Mouse (Mus musculus) brain, embryonic 14.5 days (tissue): Measurements from ENCODE around the gene Capn8. TPM values are rescaled to one million over a fixed set of nuclear protein-coding genes. Genes with fewer than 3 reads are reported as not detected.

Experiments used
- DNase-seq: peaks from one replicate; pipeline ENCODE4 v3.0.0-alpha.2; 2011; ENCODE audit warnings: low read depth
- CTCF ChIP-seq: fragments of 200-500 bp; IDR thresholded peaks from 2 replicates; pipeline ENCODE4 v1.5.1; 2012; ENCODE audit warnings: inconsistent platforms, mild to moderate bottlenecking, moderate library complexity, borderline replicate concordance; ENCODE audit not compliant: insufficient read depth, insufficient read length; ENCODE audit errors: extremely low read depth
- POLR2A ChIP-seq: fragments of 200-500 bp; IDR thresholded peaks from 2 replicates; pipeline ENCODE4 v1.6.1; 2012; ENCODE audit warnings: mild to moderate bottlenecking, inconsistent platforms, borderline replicate concordance; ENCODE audit not compliant: poor library complexity, insufficient read depth, insufficient read length, severe bottlenecking; ENCODE audit errors: extremely low read depth
- polyA plus RNA-seq: library from polyadenylated mRNA; depleted of rRNA; stranded (reverse); fragments of >200 nt; gene quantifications from 2 replicates; pipeline ENCODE4 v1.2.3, GENCODE M21; 2012

Gene Capn8
- polyA plus RNA-seq, 1 experiment: 0.11 TPM

DNA sequence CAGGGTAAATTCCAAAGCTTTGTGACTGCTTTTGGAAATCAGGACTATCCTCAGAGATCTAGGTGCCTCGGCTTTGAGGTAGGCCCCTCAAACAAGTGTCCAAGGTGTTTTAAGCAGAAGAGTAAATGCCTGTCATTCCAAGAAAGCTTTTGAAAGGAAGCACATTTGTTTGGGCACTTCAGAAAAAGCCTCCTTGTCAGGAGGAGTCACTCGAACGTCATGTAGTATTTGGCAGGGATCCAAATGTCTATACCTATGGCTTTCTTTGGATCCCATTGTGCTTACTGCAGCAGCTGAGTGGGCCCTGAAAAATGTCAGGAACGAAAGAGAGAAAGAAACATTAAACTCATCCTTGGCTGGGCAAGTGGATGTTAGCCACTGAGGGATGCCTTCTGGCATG is 27.6 kb downstream of the Capn8 start:
- DNase-seq: no peak
- TF ChIP-seq CTCF: no peak
- no peak for TF ChIP-seq POLR2A

DNA sequence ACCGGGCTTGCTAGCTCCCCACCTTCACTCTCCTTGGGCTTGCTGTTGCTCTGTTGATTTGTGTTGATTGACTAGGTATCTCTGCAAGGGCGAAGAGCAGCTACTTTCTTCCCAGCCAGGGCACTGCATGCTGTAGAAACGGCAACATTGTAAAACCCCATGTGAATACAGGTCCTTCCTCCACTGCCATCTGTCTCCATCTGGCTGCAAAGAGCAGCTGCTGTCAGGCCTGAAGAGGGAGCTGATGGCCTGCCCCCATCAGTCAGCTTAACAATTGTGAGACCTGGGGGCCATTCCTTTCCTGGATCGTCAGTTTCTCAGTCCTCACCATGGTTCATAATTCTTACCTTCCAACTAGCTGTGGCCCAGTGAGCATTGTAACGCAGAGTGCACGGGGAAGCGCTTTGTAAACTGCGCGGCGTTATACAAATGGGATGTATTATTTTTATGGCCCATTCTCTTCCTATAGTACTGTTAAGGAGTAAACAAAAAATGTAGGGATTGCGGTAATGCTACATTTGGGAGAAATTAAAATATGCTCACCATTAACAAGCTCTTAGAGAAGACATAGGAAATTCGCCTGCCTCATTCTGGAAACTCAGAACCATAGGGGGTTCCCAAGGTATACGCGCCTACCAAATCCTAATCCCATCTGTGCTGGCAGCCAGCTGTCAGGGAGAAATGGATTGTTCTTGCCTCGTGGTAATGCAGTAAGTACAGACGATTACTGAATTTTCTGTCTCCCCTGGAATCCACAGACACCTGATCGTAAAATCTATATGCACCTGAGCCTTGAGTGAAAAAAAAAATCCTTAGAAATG is 40.7 kb downstream of the Capn8 start:
- TF ChIP-seq CTCF: 0 out of 2 replicates have a peak, but pooled peaks have one; percentile 17
- TF ChIP-seq POLR2A: no peak
- DNase-seq: peak; percentile 72

DNA sequence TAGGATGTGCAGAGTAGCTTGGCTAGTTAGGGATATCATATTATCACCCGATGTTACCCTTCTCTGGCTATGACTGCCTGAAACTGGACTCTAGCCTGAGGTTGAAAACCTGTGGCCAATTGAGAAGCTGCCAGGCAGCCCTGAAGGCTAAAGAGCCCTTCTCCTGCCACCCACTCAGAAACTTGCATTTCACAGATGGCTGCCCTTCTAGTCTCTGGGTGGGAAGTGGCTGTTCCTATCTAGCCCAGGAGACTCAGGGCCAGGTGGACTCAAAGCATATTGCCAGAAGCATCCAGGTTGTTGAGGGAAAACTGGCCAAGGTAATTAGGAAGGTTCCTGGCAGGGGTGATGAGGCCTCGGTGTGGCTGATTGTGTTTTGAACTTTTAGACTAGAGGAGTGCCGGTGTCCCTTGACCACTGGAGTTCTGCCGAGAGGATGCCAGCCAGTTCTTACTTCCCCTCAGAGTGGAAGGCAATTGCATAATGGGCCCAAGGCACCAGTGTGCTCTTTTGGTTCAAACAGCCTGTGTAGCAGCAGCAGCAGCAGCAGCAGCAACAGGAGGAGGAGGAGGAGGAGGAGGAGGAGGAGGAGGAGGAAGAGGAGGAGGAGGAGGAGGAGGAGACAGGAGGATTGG is 45.0 kb downstream of the Capn8 start:
- DNase-seq: no peak

DNA sequence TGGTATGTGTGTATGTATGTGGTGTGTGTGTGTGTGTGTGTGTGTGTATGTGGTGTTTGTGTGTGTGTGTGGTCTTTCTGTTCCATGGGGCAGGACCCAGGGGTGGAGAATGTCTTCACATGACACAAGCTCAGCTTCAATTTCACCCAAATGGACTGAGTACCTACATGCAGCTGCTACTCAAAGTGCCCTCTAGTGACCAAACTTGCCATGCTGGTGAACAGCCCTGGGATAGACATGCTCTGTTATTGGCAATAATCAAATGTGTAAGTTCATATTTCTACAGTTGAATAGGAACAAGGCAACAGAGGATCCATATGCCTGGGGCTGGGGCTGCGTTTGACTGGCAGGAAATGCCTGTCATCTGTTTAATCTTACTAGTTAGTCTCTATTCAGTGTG is 50.7 kb downstream of the Capn8 start:
- TF ChIP-seq CTCF: peak; percentile 32; the same call in 1 of the 2 replicates
- no peak for TF ChIP-seq POLR2A

More for the DNA sequence above, 45.0 kb downstream of the Capn8 start:
- no peak for TF ChIP-seq POLR2A
- TF ChIP-seq CTCF: no peak

DNA sequence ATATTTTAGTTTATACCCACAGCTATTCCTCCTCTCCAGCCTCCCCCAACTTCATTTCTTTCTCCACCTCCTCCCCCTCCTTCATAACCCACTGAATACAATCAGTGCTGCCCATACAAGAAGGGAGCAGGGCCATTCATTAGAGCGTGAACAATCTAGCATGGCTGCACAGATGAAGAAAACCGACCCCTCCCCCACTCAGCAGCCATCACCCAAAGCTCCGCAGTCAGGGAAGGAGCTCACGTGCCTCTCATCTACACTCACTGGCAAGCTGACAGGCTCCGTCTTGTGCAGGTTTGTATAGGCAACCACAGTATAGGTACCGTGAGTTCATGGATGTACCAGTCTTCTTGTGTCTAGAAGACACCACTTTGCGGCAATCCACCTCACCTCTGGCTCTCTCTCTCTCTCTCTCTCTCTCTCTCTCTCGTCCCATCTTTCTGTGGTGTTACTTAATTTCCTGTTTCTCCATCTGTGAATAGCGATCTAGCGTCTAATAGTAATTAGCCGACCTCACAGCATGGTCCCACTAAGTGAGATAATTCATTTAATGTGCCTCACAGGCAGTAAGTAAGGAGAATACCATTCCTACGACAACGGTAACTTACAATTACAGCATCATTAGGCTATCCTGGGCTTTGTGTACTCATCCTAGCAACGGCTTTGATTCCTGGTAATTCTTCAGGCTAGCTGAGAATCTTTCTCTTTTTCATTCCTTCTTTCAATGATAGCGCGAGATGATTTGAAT is 53.6 kb downstream of the Capn8 start:
- TF ChIP-seq CTCF (no peak), POLR2A (no peak)
- peak; percentile 93 for DNase-seq

More for the DNA sequence above, 50.7 kb downstream of the Capn8 start:
- peak; percentile 17 for DNase-seq

DNA sequence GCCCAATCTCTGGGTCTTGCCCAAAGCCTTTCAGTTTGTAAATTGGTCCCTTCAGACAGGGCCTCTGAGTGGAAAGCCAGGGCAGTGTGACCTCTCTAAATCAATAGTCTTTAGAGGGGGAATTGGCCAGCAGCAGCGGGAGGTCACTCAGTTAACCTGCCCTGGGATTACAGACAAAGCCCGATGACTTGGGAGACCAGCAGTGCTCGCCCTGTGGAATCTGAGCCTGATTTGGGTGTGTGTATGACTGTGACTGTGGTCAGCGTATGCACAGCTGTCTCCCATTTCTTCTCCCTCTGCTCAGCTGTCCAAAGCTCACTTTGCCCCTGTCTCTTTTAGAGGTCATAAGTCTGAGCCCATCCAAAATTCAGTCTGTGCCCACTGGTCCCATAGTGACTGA is 55.7 kb downstream of the Capn8 start:
- TF ChIP-seq CTCF (no peak), POLR2A (no peak)
- DNase-seq: no peak

DNA sequence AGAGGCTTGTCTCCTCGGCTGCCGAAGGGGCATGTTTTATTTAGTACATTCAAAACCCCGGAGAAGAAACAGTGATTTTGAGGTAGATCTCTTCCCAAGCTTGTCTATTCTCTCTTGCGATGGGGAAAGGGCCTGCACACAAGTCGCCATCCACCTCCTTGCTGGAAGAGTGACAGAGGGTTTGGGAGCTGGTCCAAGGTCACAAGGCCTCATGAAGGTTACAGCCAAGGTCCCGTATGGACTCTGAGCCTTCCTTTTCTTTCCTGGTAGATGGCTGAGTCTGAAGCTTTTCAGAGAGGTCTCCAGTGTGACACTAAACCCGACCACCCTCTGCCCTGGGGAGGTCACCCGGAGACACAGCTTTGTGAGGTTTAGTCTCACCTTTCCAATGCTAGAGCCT is 56.4 kb downstream of the Capn8 start:
- TF ChIP-seq POLR2A (no peak), CTCF (no peak)
- DNase-seq: no peak

DNA sequence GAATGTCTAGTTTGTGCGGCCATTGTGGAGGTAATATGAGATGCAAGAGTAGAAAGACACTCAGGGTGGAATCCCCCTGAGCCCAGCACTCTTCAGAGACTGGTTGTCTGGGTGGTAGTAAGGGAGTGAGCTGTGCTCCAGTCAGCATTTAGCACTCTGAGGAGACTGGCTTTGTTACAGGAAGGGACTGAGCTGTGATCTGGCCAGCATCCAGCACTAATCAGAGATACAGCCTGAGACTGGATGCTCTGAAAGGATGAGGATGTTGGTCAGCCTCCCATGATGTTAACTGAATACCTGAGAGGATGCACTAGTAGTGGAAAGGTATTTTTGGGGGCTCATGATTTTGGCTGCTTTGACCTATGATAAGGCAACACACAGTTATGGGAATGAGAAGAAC is 61.4 kb downstream of the Capn8 start:
- peak; percentile 58 for DNase-seq
- TF ChIP-seq CTCF (no peak), POLR2A (no peak)

DNA sequence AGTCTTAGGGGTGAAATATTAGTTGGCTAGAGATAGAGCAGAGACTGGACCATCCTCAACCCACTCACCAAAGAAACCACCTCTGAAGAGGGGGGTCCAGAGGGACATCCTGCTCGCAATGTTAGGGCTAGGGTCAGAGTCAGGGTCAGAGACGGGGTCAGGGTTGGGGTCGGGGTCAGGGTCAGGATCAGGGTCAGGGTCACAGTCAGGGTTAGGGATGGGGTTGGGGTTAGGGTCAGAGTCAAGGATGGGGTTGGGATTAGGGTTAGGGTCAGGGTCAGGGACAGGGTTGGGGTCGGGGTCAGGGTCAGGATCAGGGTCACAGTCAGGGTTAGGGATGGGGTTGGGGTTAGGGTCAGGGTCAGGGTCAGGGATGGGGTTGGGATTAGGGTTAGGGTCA is 64.4 kb downstream of the Capn8 start:
- TF ChIP-seq CTCF (no peak), POLR2A (no peak)
- no peak for DNase-seq

DNA sequence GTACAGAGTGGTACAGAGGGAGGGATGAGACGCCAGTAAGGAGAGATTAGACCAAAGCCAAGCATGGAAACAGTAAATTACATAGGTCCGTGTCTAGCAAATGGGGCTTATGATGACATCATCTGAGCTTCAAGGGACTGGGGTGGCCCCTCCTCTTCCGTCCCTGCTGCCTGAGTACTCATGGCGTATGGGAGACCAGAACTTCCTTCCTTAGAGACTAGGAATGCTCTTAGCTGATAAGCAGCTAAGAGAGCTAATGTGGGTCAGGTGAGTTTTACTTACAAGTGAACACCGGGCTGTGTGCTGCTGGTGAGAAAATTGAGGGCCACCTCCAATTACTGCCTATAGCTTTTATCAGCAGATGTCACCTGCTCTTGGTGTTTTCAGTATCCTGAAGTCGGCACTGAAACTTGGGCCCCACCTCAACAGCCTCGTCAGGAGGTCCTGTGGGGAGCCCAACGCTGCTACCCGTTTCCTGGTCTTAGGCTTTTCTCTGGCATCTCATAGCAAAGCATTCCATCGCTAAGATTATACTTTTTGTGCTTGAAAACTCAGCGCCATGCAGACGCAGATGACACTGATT is 69.0 kb downstream of the Capn8 start:
- no peak for DNase-seq

DNA sequence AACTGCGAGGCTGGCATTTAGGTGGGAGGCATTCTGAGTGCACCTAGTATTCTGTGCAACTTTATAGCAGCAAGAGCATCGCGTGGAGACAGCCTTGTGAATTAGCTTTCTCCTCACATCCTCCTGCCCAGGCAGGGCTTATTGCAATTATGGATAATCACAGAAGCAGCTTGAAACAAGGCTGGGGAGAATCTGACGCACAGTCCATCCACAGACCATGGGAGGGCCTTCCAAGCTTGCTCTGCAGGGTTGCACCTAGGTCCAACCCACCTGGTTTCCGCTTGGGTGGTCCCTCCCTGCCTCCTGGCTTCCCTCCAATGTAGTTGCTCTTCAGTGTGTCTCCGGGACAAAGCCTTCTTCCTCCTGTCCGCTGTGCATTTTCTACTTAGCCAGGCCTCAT is 74.2 kb downstream of the Capn8 start:
- TF ChIP-seq POLR2A (no peak), CTCF (no peak)
- peak; percentile 67 for DNase-seq

More for the DNA sequence above, 69.0 kb downstream of the Capn8 start:
- TF ChIP-seq CTCF: no peak
- no peak for TF ChIP-seq POLR2A
